Mouse (Mus musculus): ENCODE measurements around the gene Bend5. TPM values are rescaled to one million over a fixed set of nuclear protein-coding genes. Genes with fewer than 3 reads are reported as not detected.
A peak's percentile ranks its signal among the peaks of the same experiment; 100 is the strongest.

Bend5 gene
- under 1 TPM; 0.16 to 0.85 TPM for total RNA-seq (2021)
- long read RNA-seq, experiment 1, result 0 reads
- long read RNA-seq, experiment 2, result 0 reads

GRCm38 (mm10) chr4:111414818-111415488 lies at the start of gene Bend5:
Gene Bend5 (plus strand): TSS chr4:111415006.
- DNase-seq (ENCODE audit: low spot score), result peak; percentile 3

- no peak for DNase-seq (ENCODE audit: low spot score)
These were observed 47.0 kb upstream of the Bend5 start for GRCm38 (mm10) chr4:111367771-111368170.

GRCm38 (mm10) chr4:111377159-111377558 lies 37.6 kb upstream of the Bend5 start:
- no peak for DNase-seq (ENCODE audit: low spot score)

- no peak for DNase-seq (ENCODE audit: low spot score)
These were observed 36.7 kb upstream of the Bend5 start for GRCm38 (mm10) chr4:111378071-111378470.

DNA sequence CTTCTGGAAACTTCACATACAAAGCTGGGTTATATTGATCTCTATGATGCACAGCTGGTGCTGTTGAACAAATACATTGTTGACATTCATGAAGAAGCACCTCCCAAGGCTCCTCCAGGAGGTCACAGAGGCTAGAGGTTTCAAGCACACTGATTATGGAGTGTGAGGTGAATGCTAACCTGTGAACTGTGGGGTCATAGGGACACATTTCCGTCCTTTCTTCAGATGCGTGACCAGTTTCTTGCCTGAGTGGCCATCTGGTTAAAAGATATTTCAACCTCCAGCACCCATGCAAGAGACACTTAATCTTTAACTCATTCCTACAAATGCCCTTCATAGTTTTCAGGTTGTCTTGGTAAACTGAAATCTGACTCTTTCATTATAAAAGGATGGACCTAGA lies 31.7 kb upstream of the Bend5 start:
- no peak for DNase-seq (ENCODE audit: low spot score)

- peak; percentile 2 for DNase-seq (ENCODE audit: low spot score)
These were observed 24.1 kb upstream of the Bend5 start for GRCm38 (mm10) chr4:111390736-111391135.

DNA sequence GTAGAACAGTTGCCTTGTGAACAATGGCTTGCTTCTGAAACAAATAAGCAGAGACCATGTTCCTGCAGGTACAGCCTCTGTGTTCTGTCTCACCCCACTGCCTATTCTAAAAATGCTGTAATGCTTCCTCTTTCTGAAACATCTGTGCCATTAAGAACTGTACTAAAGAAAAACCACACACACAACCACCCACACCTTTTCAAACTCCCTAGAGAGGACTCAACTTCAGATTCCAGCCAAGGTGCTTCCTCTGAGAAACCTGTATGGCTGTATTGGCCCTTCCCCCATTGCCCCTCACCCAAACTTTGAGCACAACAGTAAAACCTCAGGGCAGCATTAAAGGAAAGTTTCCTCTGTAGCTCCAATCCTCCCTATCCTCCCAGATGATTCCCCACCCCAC lies 15.0 kb upstream of the Bend5 start:
- DNase-seq (ENCODE audit: low spot score), result no peak

GRCm38 (mm10) chr4:111400676-111401075 lies 14.1 kb upstream of the Bend5 start:
- no peak for DNase-seq (ENCODE audit: low spot score)

- DNase-seq (ENCODE audit: low spot score), result no peak
These were observed 11.6 kb upstream of the Bend5 start for GRCm38 (mm10) chr4:111403243-111403642.

GRCm38 (mm10) chr4:111410731-111411130 lies 4.1 kb upstream of the Bend5 start:
- no peak for DNase-seq (ENCODE audit: low spot score)

GRCm38 (mm10) chr4:111414399-111414798 lies 407 bp upstream of the Bend5 start:
- DNase-seq (ENCODE audit: low spot score), result peak; percentile 23

GRCm38 (mm10) chr4:111416126-111416525 lies 1.3 kb downstream of the Bend5 start:
- DNase-seq (ENCODE audit: low spot score), result no peak

GRCm38 (mm10) chr4:111416551-111416950 lies 1.7 kb downstream of the Bend5 start:
- no peak for DNase-seq (ENCODE audit: low spot score)

DNA sequence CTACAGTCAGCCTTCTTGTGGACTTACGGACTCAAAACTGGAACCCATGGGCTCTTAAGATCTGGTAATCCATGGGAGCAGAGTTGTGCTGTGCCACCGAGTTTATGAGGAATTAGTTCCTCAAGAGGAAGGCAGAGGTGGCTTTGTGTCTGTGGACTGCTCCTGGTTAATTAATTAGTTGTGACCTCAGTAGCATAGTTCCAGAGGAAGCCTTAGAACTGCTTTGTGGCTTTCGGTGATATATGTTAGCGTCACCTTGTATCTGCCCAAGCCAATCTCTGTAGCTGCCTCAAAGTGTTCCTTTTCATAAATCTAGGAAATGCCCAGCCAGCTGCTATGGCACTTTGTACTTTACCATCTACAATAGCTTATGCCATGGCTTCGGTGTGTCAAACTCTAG lies 2.9 kb downstream of the Bend5 start:
- DNase-seq (ENCODE audit: low spot score), result no peak

- DNase-seq (ENCODE audit: low spot score), result no peak
These were observed 4.7 kb downstream of the Bend5 start for GRCm38 (mm10) chr4:111419476-111419875.

GRCm38 (mm10) chr4:111420031-111420430 lies 5.2 kb downstream of the Bend5 start:
- DNase-seq (ENCODE audit: low spot score), result peak; percentile 59

DNA sequence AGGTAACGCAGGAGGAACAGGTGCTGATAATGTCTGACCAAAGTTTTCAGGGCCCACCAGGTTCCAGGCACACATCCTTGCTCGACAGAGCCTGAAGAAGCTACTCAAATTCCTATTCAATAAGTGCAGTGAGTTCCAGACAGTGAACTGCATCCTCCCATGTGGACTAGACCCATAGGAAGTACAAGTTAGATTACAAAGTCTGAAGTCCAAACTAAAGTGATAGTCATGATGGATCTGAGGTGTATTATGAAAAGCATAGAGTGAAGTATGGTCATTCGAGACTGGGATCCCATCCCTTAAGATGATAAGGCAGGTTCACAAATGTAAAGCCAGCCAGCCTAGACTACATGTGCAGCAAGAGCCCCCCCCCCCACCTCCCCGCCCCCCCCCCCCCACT lies 6.1 kb downstream of the Bend5 start:
- no peak for DNase-seq (ENCODE audit: low spot score)

DNA sequence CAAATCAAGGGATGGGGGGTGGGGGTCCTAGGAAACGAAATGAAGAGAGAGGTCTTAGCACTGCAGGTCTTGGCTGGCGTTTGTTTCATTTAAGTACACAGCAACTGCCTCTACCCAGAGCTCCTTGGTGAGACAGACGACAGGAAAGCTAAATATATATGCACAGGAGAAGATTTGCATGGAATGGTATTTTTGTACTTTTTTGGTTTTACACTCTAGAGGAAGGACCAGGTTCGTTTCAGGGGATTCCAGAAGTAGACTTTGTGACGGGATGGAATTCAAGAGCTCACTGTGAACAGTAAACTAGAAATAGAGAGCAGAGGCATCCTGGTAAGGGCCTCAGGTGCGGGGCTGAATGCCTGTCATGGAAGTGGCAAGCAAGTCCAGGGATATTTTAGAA lies 7.0 kb downstream of the Bend5 start:
- no peak for DNase-seq (ENCODE audit: low spot score)

- DNase-seq (ENCODE audit: low spot score), result no peak
These were observed 9.7 kb downstream of the Bend5 start for GRCm38 (mm10) chr4:111424371-111424950.

DNA sequence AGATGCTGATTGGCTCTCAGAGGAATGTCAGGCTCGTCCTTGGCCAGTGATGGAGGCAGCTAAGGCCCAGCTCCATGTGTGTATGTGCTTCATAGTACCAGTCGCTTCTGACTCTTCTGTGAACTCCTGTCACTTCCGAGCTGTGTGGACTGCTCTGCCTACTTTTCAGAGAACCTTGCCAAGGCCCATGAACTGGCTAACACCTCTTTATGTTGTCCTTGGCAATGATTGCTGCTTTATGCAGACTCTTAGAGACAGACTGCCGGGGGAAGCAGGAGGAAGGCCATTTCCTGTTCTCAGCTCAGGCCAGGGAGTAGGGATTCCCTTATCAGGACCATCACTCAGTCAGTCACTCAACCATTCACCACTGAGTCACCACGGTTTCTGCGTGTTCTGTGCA lies 10.4 kb downstream of the Bend5 start:
- DNase-seq (ENCODE audit: low spot score), result no peak

DNA sequence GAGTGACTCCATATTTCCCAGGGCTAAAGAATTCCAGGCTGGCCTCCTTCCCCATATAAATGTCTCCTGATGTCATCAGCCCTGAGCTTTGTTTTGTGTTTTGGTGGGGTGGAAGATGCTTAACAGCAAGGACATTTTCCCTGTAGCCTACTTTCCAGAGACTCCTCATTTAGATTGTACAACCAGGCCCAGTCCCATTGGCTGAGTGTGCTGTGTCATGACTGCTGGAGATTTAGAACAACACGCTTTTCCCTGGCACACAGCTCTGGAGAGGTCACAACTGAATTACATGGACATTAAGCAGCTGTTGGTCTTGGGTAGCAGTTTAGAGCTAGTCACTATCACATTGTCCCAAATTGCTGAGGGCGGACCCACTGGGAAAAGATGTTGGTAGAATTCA lies 16.4 kb downstream of the Bend5 start:
- DNase-seq (ENCODE audit: low spot score), result peak; percentile 8

DNA sequence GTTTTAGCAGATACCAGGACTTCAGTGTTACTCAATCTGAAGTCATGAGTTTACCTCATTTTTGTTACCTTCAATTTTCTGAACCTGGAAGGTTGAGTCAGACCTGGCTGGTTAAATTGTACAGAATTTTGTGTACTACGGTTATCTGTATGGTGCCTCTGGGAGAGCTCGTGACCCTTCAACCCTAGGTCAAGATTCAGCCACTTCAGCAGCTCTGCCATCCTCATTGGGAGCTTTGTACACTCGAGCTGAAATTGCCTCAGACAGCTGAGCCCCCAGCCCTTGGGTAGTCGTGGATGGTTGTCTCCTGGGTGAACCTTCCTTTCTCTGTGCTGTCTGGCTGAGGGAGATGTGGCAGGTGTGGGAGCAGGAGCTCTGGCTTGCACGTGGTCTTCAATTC lies 17.2 kb downstream of the Bend5 start:
- DNase-seq (ENCODE audit: low spot score), result no peak

- DNase-seq (ENCODE audit: low spot score), result no peak
These were observed 17.6 kb downstream of the Bend5 start for GRCm38 (mm10) chr4:111432417-111432816.
